Comparison of ENCODE assay signal across 8 mouse cellular contexts in genomic region chr16:57669348-57669747, GRCm38 (mm10).
A peak's percentile ranks its signal among the peaks of the same experiment; 100 is the strongest.
DNase-seq lines count a peak whose midpoint lies in the region; ATAC-seq lines count a peak whose summit lies in the region.

No protein-coding gene starts in this region.

- no peak overlapping the region for H3K4me3 ChIP-seq in intestine, embryonic 14.5 days (ENCODE audit: low read depth, low read length)
- no peak overlapping the region for H3K4me3 ChIP-seq in intestine, embryonic 16.5 days (ENCODE audit: low read length)
- no peak overlapping the region for H3K4me3 ChIP-seq in forebrain, embryonic 15.5 days

- ATAC-seq in intestine, embryonic 14.5 days (replicated peaks; ENCODE audit: low FRiP score, low TSS enrichment, low read depth), result no peak
- no peak for ATAC-seq in intestine, embryonic 16.5 days
- ATAC-seq in forebrain, embryonic 15.5 days (replicated peaks), result 0 out of 2 replicates have a peak, but pooled peaks have one; percentile 35

- no peaks in the 10 kb centered on the region for H3K9me3 ChIP-seq in intestine, embryonic 14.5 days (ENCODE audit: control insufficient read depth, low read length)
- H3K9me3 ChIP-seq in intestine, embryonic 16.5 days (ENCODE audit: control insufficient read depth, low read length), result no peaks in the 10 kb centered on the region
- H3K9me3 ChIP-seq in forebrain, embryonic 15.5 days, result no peaks in the 10 kb centered on the region

- no peak overlapping the region for H3K27ac ChIP-seq in intestine, embryonic 14.5 days (ENCODE audit: low read depth)
- no peak overlapping the region for H3K27ac ChIP-seq in intestine, embryonic 16.5 days (ENCODE audit: low read length)
- H3K27ac ChIP-seq in forebrain, embryonic 15.5 days (replicated peaks), result no peak overlapping the region

- no peak overlapping the region for H3K4me2 ChIP-seq in intestine, embryonic 14.5 days (ENCODE audit: low read length)
- H3K4me2 ChIP-seq in intestine, embryonic 16.5 days (ENCODE audit: low read depth, low read length), result no peak overlapping the region
- no peak overlapping the region for H3K4me2 ChIP-seq in forebrain, embryonic 15.5 days (replicated peaks)

- peak; percentile 55 for DNase-seq in intestine, embryonic 14.5 days (ENCODE audit: low spot score)
- peak; percentile 4 for DNase-seq in CD4-positive helper T cell, adult 2 months (ENCODE audit: low read depth, low spot score)
- peak; percentile 61 for DNase-seq in R1 (ENCODE audit: low read depth, low spot score)
- DNase-seq in left cerebral cortex, postnatal 4 days, result peak; percentile 9
- DNase-seq in spleen, adult 12 weeks (ENCODE audit: low spot score), result no peak
- no peak for DNase-seq in testis, postnatal 14 days (ENCODE audit: low spot score)

- intact Hi-C loops in left cerebral cortex, postnatal 4 days (cut with DNase I), result loop anchor here (5.0 kb wide), 1 partner anchor 613 kb away; no protein-coding TSS in a partner anchor

- WGBS in intestine, embryonic 14.5 days, result 17% methylated on average over 3 of the region's 3 CpGs
- WGBS in intestine, embryonic 16.5 days, result 6% methylated on average over 3 of the region's 3 CpGs
- 13% methylated on average over 3 of the region's 3 CpGs for WGBS in forebrain, embryonic 15.5 days

- no peak overlapping the region for H3K9ac ChIP-seq in intestine, embryonic 14.5 days (ENCODE audit: low read length)
- no peak overlapping the region for H3K9ac ChIP-seq in intestine, embryonic 16.5 days (ENCODE audit: low read depth, low read length)
- no peak overlapping the region for H3K9ac ChIP-seq in forebrain, embryonic 15.5 days (replicated peaks)

- no peaks in the 10 kb centered on the region for H3K27me3 ChIP-seq in intestine, embryonic 14.5 days (replicated peaks; ENCODE audit: control insufficient read depth, insufficient read depth, low read length)
- H3K27me3 ChIP-seq in intestine, embryonic 16.5 days (replicated peaks; ENCODE audit: control insufficient read depth, insufficient read depth, low read length), result no peaks in the 10 kb centered on the region
- no peaks in the 10 kb centered on the region for H3K27me3 ChIP-seq in forebrain, embryonic 15.5 days

- no peaks in the 10 kb centered on the region for H3K36me3 ChIP-seq in intestine, embryonic 14.5 days (ENCODE audit: control insufficient read depth, insufficient read depth, low read length)
- no peaks in the 10 kb centered on the region for H3K36me3 ChIP-seq in intestine, embryonic 16.5 days (ENCODE audit: control insufficient read depth, insufficient read depth, low read length)
- H3K36me3 ChIP-seq in forebrain, embryonic 15.5 days, result no peaks in the 10 kb centered on the region

- H3K4me1 ChIP-seq in intestine, embryonic 14.5 days (replicated peaks; ENCODE audit: control insufficient read depth, insufficient read depth, low read length), result no peaks in the 10 kb centered on the region
- no peaks in the 10 kb centered on the region for H3K4me1 ChIP-seq in intestine, embryonic 16.5 days (ENCODE audit: control insufficient read depth, insufficient read depth, low read length)
- no peaks in the 10 kb centered on the region for H3K4me1 ChIP-seq in forebrain, embryonic 15.5 days

Comparison
In these comparisons a context has a peak if more than half of its experiments do, and no peak if none do; other contexts are left out.
1. DNase-seq: peak in intestine, embryonic 14.5 days (single experiment), CD4-positive helper T cell, adult 2 months (single experiment), R1 (single experiment) and left cerebral cortex, postnatal 4 days (single experiment); none in spleen, adult 12 weeks (single experiment) and testis, postnatal 14 days (single experiment).